Comparison of ENCODE assay signal across 8 mouse cellular contexts in the genomic region with DNA sequence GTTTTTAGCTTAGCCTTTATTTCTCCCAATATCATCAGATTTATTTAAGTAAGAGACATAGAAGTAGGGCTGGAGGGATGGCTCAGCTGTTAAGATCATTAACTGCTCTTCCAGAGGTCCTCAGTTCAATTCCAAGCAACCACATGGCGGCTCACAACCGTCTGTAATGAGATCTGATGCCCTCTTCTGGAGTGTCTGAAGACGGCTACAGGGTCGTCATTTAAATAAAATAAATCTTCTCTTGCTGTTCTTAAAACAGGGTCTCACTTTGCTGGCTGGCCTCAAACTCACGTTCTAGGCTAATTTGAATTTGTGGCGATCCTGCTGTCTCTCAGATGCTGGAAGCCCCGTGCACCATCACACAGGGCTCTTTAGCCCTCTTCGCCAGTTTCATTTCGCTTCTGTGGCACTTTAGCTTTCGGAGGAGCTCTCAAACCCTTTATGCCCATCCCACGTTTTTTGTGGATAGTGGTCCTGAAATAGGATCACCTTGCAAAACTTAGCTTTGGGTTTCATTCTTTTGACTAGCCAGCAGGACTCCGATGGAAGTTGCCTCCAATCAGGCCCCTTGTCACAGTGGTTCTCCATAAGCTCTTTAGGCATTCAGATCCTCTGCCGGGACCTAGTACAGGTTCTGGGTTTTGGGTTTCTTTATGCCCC. TPM values are rescaled to one million over a fixed set of nuclear protein-coding genes. Genes with fewer than 3 reads are reported as not detected.
DNase-seq lines count a peak whose midpoint lies in the region; ATAC-seq and TF ChIP-seq lines count a peak whose summit lies in the region.

No protein-coding gene starts in this region.

- intact Hi-C loops in heart, postnatal 14 days (cut with DNase I) = loop anchor here (5.0 kb wide), 1 partner anchor 209 kb away; no protein-coding TSS in a partner anchor
- intact Hi-C loops in left cerebral cortex, postnatal 4 days (cut with DNase I) = no loop called here

- no peak for ATAC-seq in heart, postnatal 0 days (ENCODE audit: insufficient read depth, low read depth)
- ATAC-seq in CD4-positive, CD25-positive, alpha-beta regulatory T cell, adult 4 months = peak; percentile 24
- no peak for ATAC-seq in hindbrain, postnatal 0 days
- ATAC-seq in midbrain, embryonic 15.5 days (replicated peaks) = no peak

- H3K4me3 ChIP-seq in heart, postnatal 0 days (ENCODE audit: low read depth, low read length) = peak overlapping the region; percentile 68
- peak overlapping the region; percentile 55 for H3K4me3 ChIP-seq in hindbrain, postnatal 0 days (ENCODE audit: low read length)
- peak overlapping the region; percentile 75 for H3K4me3 ChIP-seq in midbrain, embryonic 15.5 days

- H3K27ac ChIP-seq in heart, postnatal 0 days (ENCODE audit: low read depth) = peak overlapping the region; percentile 62
- H3K27ac ChIP-seq in hindbrain, postnatal 0 days = peak overlapping the region; percentile 65; the same call in 1 of the 2 replicates
- H3K27ac ChIP-seq in midbrain, embryonic 15.5 days = peak overlapping the region; percentile 88

- TF ChIP-seq EP300 in heart, postnatal 0 days (IDR thresholded peaks at IDR 0.05; ENCODE audit: low read depth) = no peak

- H3K27me3 ChIP-seq in heart, postnatal 0 days (ENCODE audit: control insufficient read depth, insufficient read depth, low read length) = no peaks in the 10 kb centered on the region
- no peaks in the 10 kb centered on the region for H3K27me3 ChIP-seq in hindbrain, postnatal 0 days (ENCODE audit: insufficient read depth, low read length)
- H3K27me3 ChIP-seq in midbrain, embryonic 15.5 days (replicated peaks) = no peaks in the 10 kb centered on the region

- peak overlapping the region; percentile 57; the same call in 1 of the 2 replicates for H3K9ac ChIP-seq in heart, postnatal 0 days (replicated peaks; ENCODE audit: low read depth, low read length)
- peak overlapping the region; percentile 52 for H3K9ac ChIP-seq in hindbrain, postnatal 0 days (replicated peaks; ENCODE audit: low read length)
- H3K9ac ChIP-seq in midbrain, embryonic 15.5 days = peak overlapping the region; percentile 75

- 10% methylated on average over 13 of the region's 13 CpGs for WGBS in heart, postnatal 0 days
- 11% methylated on average over 13 of the region's 13 CpGs for WGBS in hindbrain, postnatal 0 days
- WGBS in midbrain, embryonic 15.5 days = 7% methylated on average over 13 of the region's 13 CpGs

- no peaks in the 10 kb centered on the region for H3K9me3 ChIP-seq in heart, postnatal 0 days (replicated peaks; ENCODE audit: control insufficient read depth, low read length)
- no peaks in the 10 kb centered on the region for H3K9me3 ChIP-seq in hindbrain, postnatal 0 days (ENCODE audit: low read length)
- no peaks in the 10 kb centered on the region for H3K9me3 ChIP-seq in midbrain, embryonic 15.5 days

- no peaks in the 10 kb centered on the region for H3K4me1 ChIP-seq in heart, postnatal 0 days (ENCODE audit: control insufficient read depth, insufficient read depth)
- 0 out of 2 replicates have a peak, but pooled peaks cover 8% of the 10 kb centered on the region for H3K4me1 ChIP-seq in hindbrain, postnatal 0 days (ENCODE audit: insufficient read depth, low read length)
- H3K4me1 ChIP-seq in midbrain, embryonic 15.5 days = peaks cover 18% of the 10 kb centered on the region

- DNase-seq in heart, postnatal 0 days (ENCODE audit: low spot score) = no peak
- DNase-seq in heart, postnatal 14 days = no peak
- peak; percentile 15 for DNase-seq in c-Kit-positive CD71-positive TER-119-positive erythroid progenitor cells, embryonic 14.5 days (ENCODE audit: low spot score)
- DNase-seq in hindbrain, postnatal 0 days (ENCODE audit: low spot score) = no peak
- no peak for DNase-seq in left cerebral cortex, postnatal 4 days
- no peak for DNase-seq in spleen, postnatal 10 days (ENCODE audit: low spot score in 2 of 2)

- no peaks in the 10 kb centered on the region for H3K36me3 ChIP-seq in heart, postnatal 0 days (replicated peaks; ENCODE audit: control insufficient read depth, insufficient read depth, low read length)
- 0 out of 2 replicates have a peak, but pooled peaks cover under 1% of the 10 kb centered on the region for H3K36me3 ChIP-seq in hindbrain, postnatal 0 days (ENCODE audit: insufficient read depth, low read length)
- no peaks in the 10 kb centered on the region for H3K36me3 ChIP-seq in midbrain, embryonic 15.5 days (replicated peaks)

- TF ChIP-seq CTCF in heart, postnatal 0 days (IDR thresholded peaks at IDR 0.05; ENCODE audit: low read depth) = no peak
- peak; percentile 32; the same call in 1 of the 2 replicates for TF ChIP-seq CTCF in hindbrain, postnatal 0 days (IDR thresholded peaks at IDR 0.05; ENCODE audit: low read depth)

- H3K4me2 ChIP-seq in heart, postnatal 0 days (ENCODE audit: low read depth, low read length) = peak overlapping the region; percentile 90
- H3K4me2 ChIP-seq in hindbrain, postnatal 0 days (ENCODE audit: low read depth, low read length) = peak overlapping the region; percentile 66
- H3K4me2 ChIP-seq in midbrain, embryonic 15.5 days = peak overlapping the region; percentile 89

RNA-seq across cellular contexts. Expression of gene Tmem106c, which starts 0.5 kb away (rescaled TPM):
- total RNA-seq in heart, postnatal 0 days (2014; rRNA removed; ENCODE audit: low replicate concordance) = 20.3 and 94.1 TPM in 2 replicates
- 33.1 and 34.3 TPM in 2 replicates for polyA plus RNA-seq in heart, postnatal 0 days (2015; fragmentation: Nextera tagmentation; extraction: Ambion mirVana)
- 10 to 100 TPM; 12.4 to 12.7 TPM for total RNA-seq in heart, postnatal 14 days (2021)
- 10 to 100 TPM; 25.3 to 25.8 TPM for polyA plus RNA-seq in CD4-positive, CD25-positive, alpha-beta regulatory T cell, adult 4 months (2017; shearing (Covaris generic))
- 53.7 and 57.9 TPM in 2 replicates for total RNA-seq in hindbrain, postnatal 0 days (2014; rRNA removed)
- 55.9 and 57.9 TPM in 2 replicates for polyA plus RNA-seq in hindbrain, postnatal 0 days (2015; fragmentation: Nextera tagmentation; extraction: Ambion mirVana)
- 56.2 and 58.9 TPM in 2 replicates for polyA plus RNA-seq in midbrain, embryonic 15.5 days (2015; fragmentation: Nextera tagmentation; extraction: Ambion mirVana)
- 10 to 100 TPM; 18.0 to 20.1 TPM for total RNA-seq in left cerebral cortex, postnatal 4 days (2021)

RNA-seq across cellular contexts. Expression of gene Col2a1, which starts 41.0 kb away (rescaled TPM):
- 0.38 and 0.66 TPM in 2 replicates for total RNA-seq in heart, postnatal 0 days (2014; rRNA removed; ENCODE audit: low replicate concordance)
- polyA plus RNA-seq in heart, postnatal 0 days (2015; fragmentation: Nextera tagmentation; extraction: Ambion mirVana) = 0.18 and 0.22 TPM in 2 replicates
- total RNA-seq in heart, postnatal 14 days (2021) = 1 to 10 TPM in 1 of 2 experiments, under 1 TPM in 1; 0.41 to 1.0 TPM
- polyA plus RNA-seq in CD4-positive, CD25-positive, alpha-beta regulatory T cell, adult 4 months (2017; shearing (Covaris generic)) = not detected
- total RNA-seq in hindbrain, postnatal 0 days (2014; rRNA removed) = 19.3 and 28.9 TPM in 2 replicates
- 7.4 and 8.1 TPM in 2 replicates for polyA plus RNA-seq in hindbrain, postnatal 0 days (2015; fragmentation: Nextera tagmentation; extraction: Ambion mirVana)
- 34.7 and 35.7 TPM in 2 replicates for polyA plus RNA-seq in midbrain, embryonic 15.5 days (2015; fragmentation: Nextera tagmentation; extraction: Ambion mirVana)
- total RNA-seq in left cerebral cortex, postnatal 4 days (2021) = 1 to 10 TPM; 2.5 to 5.4 TPM

RNA-seq across cellular contexts. Expression of gene Vdr, which starts 53.0 kb away (rescaled TPM):
- total RNA-seq in heart, postnatal 0 days (2014; rRNA removed; ENCODE audit: low replicate concordance) = 0.15 and 1.7 TPM in 2 replicates
- polyA plus RNA-seq in heart, postnatal 0 days (2015; fragmentation: Nextera tagmentation; extraction: Ambion mirVana) = 1.3 and 2.6 TPM in 2 replicates
- total RNA-seq in heart, postnatal 14 days (2021) = 1 to 10 TPM; 1.3 to 1.9 TPM
- polyA plus RNA-seq in CD4-positive, CD25-positive, alpha-beta regulatory T cell, adult 4 months (2017; shearing (Covaris generic)) = under 1 TPM; 0.24 to 0.84 TPM
- 0.26 and 0.29 TPM in 2 replicates for total RNA-seq in hindbrain, postnatal 0 days (2014; rRNA removed)
- polyA plus RNA-seq in hindbrain, postnatal 0 days (2015; fragmentation: Nextera tagmentation; extraction: Ambion mirVana) = 0.38 and 0.76 TPM in 2 replicates
- polyA plus RNA-seq in midbrain, embryonic 15.5 days (2015; fragmentation: Nextera tagmentation; extraction: Ambion mirVana) = 0.08 and 0.10 TPM in 2 replicates
- under 1 TPM in 1 of 2 experiments, not detected in 1; 0.08 TPM for total RNA-seq in left cerebral cortex, postnatal 4 days (2021)
